Mouse (Mus musculus) urinary bladder, postnatal 10 days (tissue): ENCODE results near the gene Irx3.

Experiments used
- DNase-seq: peaks from one replicate; pipeline ENCODE4 v3.0.0; 2022; ENCODE audit warnings: low spot score

Irx3 gene

GRCm38 (mm10) chr8:91801839-91802238 is at the start of gene Irx3:
Irx3 (minus strand) TSS chr8:91802067.
- no peak for DNase-seq

DNA sequence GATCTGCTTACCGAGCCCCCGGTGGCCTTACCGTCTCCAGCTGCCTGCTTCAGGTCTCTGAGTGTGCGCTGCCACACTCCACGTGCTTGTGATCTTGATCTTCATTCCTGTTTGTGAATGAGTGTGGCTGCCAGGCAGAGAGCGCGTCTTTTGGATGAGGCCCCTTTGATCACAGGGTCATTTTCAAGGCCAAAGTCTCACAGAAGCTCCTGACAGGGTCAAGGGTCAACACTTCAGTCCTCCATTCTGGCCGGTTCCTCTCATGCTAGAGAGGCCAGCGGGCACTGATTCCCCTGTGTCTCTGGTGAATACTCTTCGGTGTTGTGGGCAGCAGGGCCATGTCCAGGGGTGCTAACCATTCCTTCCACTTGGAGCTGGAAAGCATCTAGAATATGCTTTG is 49.5 kb upstream of the Irx3 start:
- DNase-seq: no peak

- DNase-seq: no peak
Measured at GRCm38 (mm10) chr8:91849984-91850383, 48.1 kb upstream of the Irx3 start.

DNA sequence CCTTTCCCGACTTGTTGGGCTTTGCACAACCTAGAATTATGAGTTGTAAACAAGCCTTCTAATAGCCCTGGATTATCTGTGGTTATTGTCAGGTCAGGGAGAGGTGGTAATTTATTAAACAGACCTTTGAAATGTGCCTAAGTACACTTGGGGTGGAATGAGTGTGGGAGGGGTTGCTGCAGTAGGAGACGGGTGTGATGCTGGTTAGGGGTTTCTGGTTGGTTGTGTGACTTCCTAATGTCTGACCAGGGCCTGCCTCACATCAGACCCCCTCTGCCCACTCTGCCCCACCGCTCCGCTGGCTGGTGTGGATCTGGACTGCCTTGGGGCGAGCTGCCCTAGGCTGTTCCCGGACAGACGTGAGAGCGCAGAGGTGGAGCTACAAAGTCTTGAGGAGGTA is 47.7 kb upstream of the Irx3 start:
- DNase-seq: no peak

GRCm38 (mm10) chr8:91845641-91846040 is 43.8 kb upstream of the Irx3 start:
- no peak for DNase-seq

DNA sequence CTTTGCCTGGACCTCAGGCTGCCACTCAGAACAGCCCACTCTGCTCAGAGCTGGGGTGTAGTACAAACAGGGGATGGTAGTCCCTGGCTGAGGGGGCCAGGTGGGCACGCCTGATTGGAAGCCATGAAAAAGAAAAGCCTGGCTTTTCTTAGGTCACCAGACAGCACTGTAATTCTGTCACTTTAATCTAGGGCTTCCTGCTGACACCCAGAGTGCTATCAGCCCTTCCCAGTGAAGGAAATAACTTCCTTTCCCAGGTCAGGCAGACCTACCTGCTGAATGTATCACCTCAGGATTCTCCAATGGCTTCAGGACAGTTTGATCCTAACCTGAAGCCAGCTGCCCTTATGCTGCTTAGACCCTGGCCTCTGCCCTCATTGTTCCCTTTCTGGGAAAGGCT is 35.3 kb upstream of the Irx3 start:
- DNase-seq: no peak

GRCm38 (mm10) chr8:91836685-91837084 is 34.8 kb upstream of the Irx3 start:
- no peak for DNase-seq

DNA sequence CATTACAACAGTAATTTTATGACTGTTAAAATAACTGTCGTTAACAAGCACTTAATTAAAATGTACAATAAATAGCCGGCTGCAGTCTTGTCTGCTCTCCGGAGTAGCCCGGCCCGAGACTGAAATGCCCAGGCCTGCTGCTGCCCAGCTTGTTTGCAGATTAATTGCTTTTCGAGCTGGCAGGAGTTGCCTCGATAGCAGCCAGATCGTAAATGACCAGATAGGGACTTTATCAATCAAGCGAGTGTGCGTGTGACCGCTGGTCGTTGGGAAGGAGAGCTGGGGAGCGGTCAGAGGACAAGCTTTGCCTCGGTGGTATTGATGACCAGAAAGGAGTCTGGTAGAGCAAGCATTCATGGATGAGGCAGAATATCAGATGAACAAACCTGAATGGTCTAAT is 25.8 kb upstream of the Irx3 start:
- DNase-seq: no peak

- no peak for DNase-seq
Measured at GRCm38 (mm10) chr8:91827192-91827591, 25.3 kb upstream of the Irx3 start.

GRCm38 (mm10) chr8:91823357-91823756 is 21.5 kb upstream of the Irx3 start:
- DNase-seq: no peak

DNA sequence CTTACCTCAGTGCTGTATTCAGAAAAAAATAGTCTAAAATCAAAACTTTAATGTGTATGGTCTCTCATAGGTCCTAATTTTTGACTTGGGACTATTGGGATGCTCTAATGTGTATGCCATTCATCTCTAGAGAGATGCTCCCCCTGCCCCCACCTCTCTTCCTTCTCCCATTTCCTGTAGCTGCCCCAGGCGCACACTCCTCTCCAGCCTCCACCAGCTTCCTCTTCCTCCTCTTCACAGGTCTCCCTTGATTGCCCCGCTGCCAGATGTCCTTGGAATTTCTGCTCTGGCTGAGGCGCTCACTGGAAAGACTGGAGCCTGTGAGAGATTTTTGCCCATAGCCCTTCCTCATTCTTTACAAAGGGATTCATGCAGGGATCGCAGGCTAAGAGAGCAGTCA is 20.9 kb upstream of the Irx3 start:
- no peak for DNase-seq

GRCm38 (mm10) chr8:91821976-91822375 is 20.1 kb upstream of the Irx3 start:
- no peak for DNase-seq

- DNase-seq: no peak
Measured at GRCm38 (mm10) chr8:91819778-91820177, 17.9 kb upstream of the Irx3 start.

DNA sequence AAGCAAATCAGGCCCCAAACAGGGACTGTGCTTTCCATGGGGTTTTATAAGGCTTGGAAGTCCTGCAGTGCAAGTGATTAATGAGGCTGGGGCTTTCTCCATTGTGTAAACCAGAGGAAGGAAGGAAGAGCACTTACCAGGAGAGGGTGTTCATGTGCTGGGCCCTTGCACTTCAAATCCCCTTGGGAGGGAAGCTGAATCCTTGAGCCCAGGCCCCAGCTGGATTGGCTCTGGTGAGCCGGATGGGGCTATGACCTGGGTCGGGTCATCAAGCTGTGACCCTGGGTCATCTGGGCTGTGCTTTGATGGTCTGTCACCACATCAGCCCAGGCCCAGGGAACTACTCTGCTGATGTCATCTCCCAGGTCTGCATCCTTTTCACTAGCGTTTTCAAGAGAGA is 16.9 kb upstream of the Irx3 start:
- DNase-seq: no peak

DNA sequence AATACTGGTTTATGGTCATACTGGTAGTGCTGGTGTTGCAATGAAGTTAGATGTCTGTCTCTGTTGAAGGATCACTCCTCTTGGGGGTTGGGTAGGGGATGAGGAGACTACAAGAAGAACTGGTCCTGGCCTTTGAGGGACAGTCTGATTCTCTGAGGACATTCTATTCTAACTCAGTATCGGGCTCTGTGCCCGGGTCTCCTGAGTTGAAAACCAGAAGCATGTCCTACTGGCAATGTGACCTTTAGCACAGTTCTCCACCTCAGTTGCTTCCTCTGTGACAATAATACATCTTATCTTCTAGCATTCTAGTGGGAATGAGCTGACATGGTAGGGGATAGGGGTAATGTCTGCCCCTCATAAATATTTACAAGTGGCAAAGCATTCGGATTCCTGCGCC is 12.2 kb upstream of the Irx3 start:
- DNase-seq: no peak

DNA sequence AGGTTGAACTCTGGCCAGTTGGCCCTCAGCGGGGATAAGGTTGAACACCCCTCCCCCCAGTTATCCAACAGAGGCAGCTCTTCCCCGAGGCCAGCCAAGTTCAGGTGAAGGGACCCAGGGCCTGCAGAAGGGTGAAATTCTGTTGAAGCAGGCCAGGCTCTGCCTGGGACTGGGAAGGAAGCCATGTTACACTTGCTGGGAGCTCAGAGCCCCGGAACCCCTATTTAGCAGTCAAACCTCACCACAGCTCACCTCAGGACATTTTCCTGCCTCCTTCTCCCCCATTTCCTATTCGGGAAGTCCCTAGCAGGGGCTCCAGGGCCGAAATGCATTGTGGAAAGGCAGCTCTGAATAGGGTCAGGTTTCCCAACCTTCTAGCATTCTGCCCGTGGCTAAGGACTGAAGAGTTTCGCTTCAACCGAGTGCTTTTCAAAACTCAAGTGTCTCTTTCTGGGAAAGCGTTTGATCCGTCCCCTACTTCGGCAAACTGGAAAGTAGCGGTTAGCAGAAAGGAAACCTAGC is 4.9 kb upstream of the Irx3 start:
- DNase-seq: no peak

- DNase-seq: no peak
Measured at GRCm38 (mm10) chr8:91806084-91806719, 4.3 kb upstream of the Irx3 start.

DNA sequence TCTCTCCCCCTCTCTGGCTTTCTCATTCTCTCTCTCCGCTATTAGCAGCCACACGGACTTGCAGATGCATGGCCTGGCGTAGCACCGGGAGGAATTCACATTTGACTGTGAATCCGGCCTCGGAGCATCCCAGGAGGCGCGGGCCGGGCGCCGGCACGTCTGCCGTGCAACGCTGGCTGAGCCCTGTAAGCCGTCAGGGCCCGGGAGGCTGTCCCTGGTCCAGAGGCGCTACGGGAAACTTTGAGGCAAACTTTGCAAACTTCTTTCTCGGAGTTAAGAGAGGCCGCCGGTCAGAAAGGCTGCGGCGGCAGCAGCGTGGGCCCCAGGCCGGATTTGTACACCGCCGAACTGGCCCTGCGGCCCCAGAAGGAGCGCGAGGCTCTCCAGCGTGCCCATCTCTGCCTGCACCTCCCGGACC is 3.4 kb upstream of the Irx3 start:
- DNase-seq: no peak

- DNase-seq: no peak
Measured at GRCm38 (mm10) chr8:91804403-91805253, 2.8 kb upstream of the Irx3 start.

DNA sequence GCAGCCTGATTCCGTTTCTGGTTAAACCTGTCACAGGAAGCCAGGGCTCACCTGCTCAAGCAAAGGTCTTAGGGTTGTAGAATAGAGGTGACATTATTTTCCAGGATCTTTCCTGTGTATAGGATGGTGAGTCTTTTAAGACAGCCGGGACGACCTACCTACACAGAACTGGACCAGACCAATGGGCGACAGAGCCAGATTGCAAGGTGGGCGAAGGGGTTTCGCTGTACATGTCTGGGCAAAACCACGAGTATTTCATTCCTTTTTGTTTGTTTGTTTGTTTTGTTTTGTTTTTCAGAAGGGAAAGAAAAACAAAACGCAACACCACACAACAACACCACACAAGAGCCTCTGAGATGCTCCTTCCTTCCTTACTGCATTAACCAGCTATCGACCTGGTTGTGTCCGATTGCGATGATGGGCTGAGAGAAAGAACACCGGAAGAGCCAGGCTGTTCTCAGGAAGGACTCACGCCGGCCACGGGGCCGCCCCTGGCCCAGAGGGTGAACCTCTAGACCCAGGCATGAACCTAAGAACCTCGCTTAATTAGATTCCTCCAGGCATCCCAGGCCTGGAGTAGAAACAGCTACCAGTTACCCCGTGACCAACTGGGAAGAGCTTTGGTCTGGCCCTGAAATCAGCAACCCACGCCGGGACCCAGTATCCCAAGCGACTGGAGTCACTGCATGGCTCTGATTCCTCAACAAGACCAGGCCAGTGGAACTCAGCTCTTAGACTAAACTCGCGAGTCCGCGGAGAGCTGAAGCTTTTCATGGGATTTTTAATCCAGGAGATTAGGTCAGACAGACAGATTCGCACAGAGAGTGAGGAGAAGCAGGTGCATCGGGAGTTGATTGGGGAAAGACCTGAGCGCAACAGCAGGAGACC is 1.9 kb upstream of the Irx3 start:
- DNase-seq: no peak

GRCm38 (mm10) chr8:91802401-91803322 is 795 bp upstream of the Irx3 start:
- no peak for DNase-seq
